Mouse (Mus musculus): ENCODE measurements around the gene Pate2.

The Pate2 gene

DNA sequence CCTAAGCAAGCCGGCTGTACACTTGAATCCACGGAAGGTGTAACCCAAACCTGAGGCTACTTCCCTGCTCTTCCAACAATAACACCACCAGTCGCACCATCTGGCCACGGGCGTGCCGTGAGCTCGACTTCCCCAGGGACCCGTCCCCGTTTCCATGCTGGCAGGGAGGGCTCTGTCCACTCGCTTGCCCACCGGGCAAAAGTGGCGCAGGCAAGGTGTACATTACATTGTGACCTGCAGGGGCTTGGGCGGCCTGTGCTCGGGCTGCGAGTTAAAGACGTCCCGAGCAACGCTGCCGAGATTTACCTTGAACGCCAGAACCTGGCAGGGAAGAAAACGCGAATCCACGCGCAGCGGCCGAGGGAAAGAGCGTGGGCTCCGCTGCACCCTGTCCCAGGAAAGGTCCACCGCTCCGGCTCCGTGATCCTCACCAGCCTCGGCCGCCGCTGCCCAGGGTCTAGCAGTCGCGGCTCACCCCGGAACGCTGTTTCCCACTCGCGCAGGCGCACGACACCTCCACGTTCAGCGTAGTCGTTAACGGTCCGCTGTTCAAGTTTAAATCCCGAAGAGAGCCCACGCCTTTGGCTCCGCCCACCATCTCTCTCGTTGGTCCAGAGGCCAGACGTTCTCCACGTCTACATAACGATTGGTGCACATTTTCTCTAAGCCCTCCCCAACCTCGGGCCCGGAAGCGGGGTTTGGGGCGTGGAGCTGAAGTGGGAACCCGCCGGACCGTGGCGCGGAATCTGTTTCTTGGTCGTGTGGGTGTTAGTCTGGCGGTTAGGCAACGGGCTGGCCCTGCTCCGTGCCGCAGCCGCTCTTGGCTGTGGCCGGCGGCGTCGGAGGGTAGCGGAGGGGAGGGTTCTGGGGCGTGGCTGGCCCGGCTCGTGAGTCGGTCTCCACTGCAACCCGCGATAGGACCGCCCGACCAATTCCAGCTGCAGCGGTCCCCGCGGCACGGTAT lies at the start of gene Pate2, which contains the start of gene Hyls1:
Gene Pate2, plus strand, starts transcription at position 714 of the 964 bp plus-strand sequence.
Gene Hyls1, minus strand, starts transcription at position 828 of the 964 bp plus-strand sequence.
- peak; percentile 94 for DNase-seq (ENCODE audit: low spot score)

DNA sequence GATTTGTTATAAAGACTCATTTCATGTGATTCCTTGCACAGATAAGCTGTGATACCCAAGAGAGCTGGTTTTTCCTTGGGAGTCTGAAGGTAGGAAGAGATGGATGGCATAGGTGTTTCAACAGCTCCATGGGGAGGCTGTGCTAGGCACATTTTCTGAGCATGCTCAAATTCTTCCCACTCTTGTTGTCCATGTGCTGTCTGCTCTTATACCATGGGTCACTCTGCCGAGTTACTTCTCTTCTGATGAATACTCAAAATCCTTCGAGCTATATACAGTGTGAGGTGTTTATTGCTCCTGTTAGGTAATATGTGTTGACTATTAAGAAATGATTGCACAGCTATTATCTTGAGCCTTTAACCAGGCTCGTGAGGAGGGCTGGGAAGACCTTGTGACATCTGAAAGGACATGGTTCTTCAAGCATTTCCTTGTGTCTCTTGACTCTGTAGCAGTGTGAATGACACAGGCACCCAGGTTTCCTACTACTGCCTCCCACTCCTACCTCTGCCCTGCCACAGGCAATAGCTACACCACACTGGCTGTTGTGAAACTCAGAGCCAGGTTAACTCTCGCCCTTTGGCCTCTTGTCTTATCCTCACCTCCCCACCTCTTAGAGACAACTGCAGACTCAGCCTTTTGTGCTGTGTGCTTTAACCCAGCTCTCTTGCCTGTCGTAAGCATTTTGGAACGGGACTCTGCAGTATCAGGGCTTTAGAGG lies 49.3 kb upstream of the Pate2 start:
- DNase-seq (ENCODE audit: low spot score) = peak; percentile 83

- DNase-seq (ENCODE audit: low spot score) = no peak
These were observed 47.8 kb upstream of the Pate2 start for GRCm38 (mm10) chr9:35522241-35522640.

- no peak for DNase-seq (ENCODE audit: low spot score)
These were observed 47.1 kb upstream of the Pate2 start for GRCm38 (mm10) chr9:35522821-35523515.

- DNase-seq (ENCODE audit: low spot score) = no peak
These were observed 46.5 kb upstream of the Pate2 start for GRCm38 (mm10) chr9:35523541-35523940.

DNA sequence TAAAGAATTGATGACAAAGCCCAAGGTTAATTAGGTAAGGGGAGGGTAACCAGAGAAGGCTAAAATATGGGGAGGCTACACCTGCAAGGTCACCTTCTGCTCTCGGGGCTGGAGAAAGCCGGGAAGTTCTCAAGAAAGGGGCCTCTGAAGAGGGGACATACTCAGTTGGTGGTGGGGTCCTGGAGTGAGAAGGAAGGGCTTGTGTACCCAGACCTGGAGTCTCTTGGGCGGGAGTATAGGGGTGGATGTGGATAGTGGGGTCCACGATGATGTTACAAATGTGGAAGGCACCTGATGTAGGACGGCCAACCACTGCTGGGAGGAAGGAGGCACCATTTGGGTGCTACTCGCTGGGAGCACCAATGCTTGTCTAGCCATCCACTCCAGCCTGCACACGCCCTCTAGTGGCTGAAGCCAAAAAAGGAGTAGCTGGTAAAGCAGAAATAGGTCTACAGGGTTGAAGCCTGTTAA lies 46.1 kb upstream of the Pate2 start:
- DNase-seq (ENCODE audit: low spot score) = peak; percentile 41

DNA sequence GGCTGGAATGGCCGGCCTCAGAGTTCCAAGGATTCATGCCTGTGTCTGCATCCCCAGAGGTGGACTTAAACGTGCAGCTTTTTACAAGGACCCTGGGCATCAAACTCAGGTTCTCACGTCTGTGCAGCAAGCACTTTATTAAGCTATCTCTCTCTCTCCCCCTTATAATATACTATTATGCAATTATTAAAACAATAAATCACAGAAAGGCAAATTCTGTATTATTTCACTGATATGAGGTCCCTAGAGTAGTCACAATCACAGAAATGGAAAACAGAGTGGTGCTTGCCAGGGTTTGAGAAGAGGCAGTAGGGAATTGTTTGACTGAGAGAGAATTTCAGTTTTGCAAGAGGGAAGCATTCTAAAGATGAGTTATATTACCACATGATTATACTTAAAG lies 40.9 kb upstream of the Pate2 start:
- no peak for DNase-seq (ENCODE audit: low spot score)

DNA sequence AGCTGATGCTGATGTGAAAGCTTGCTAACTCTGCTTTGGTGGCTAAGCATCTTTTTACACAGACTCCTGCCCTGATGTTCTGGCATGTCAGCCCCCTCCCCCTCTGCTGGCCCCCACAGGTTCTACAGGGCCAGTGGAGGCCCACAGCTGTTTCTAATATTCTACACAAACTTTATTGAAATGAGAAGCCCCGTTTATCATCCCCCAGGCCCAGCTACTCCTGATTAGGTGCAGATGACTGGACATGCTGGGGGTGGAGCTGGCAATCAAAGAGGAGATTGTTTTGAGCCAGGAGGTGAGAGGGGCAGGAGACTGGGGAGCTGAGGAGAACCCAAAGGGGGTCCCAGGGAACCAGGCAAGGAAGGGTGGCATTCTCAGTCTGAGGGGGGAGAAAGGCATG lies 40.3 kb upstream of the Pate2 start:
- peak; percentile 16 for DNase-seq (ENCODE audit: low spot score)

DNA sequence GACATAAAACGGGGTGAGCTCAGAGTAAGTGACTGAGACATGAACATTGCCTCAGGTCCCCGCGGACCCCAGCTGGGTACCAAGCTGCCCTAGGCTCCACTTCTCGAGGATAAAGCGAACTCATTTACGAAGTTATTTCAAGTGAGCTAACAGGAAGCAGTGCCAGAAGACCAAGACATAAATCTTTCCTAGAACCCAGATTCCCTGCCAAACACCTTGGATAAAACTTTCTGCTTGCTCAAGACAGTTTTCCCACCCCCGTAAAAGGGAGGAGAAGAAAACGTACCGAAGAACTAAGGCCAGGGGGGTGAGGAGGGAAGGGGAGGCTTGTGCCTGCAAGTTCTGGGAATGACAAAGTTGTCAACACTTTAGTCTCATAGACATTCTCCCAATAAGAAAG lies 36.8 kb upstream of the Pate2 start:
- DNase-seq (ENCODE audit: low spot score) = no peak

DNA sequence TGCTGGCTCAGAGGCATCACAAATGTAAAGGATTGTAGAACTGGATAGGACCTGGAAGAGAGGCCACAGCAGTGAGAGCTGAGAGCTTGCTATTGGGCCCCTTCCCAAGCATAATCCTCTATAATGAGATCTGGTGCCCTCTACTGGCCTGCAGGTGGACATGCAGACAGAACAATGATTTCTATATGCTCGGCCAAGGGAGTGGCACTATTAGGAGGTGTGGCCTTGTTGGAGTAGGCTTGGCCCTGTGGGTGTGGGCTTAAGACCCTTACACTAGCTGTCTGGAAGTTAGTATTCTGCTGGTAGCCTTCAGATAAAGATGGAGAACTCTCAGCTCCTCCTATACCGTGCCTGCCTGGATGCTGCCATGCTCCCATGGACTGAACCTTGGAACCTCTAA lies 35.0 kb upstream of the Pate2 start:
- peak; percentile 63 for DNase-seq (ENCODE audit: low spot score)

- no peak for DNase-seq (ENCODE audit: low spot score)
These were observed 34.2 kb upstream of the Pate2 start for GRCm38 (mm10) chr9:35535876-35536275.

DNA sequence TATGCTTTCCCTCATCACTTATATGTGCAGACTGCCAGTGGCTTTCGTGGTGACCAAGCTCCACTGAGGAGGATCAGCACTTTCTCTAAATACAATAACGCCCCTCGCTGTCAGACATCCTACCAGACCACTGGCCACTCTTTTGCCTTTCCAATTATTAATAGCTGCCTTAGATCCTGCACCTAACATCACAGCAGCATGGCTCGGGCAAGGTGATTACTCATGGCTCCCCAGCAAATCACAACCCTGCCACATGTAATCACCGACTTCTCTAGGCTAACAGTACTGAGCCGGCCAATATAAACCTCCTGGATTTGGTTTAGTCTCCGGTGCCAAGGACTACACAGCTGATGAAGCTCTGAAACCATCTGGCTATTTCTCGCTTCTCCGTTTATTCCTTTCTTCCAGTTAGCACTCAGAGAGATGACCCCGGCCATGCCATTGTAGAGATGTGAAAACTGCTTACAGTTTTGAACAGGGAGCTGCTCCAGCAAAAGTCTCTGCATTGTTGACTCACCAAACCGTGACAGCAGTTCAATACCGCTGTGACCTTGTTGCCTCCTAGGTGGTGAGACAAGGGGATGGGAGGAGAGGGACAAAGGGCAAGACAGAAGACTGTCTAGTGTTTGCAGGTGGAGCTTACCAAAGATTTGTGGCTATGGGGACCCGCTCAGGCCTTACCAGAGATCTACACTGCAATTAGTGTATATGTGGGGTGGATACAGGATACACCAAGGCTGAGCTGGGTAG lies 30.9 kb upstream of the Pate2 start:
- DNase-seq (ENCODE audit: low spot score) = peak; percentile 63

DNA sequence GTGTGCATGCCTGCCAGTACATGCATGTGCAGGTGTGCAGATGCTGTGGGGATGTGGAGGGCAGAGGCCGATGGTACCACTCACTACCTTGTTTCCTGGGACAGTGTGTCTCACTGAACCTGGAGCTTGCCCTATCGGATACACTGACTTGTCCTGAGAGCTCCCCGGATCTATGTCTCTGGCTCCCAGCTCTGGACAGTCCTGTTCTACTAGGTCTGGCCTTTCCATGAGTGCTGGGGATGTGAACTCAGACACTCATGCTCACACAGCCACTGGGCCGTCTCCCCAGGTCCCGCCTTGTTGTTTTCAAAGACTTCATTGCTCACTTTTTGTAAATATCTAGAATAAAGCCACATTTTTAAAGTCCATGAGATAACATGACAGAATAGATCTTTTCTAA lies 29.1 kb upstream of the Pate2 start:
- DNase-seq (ENCODE audit: low spot score) = no peak

- DNase-seq (ENCODE audit: low spot score) = peak; percentile 57
These were observed 28.6 kb upstream of the Pate2 start for GRCm38 (mm10) chr9:35541488-35541887.

- DNase-seq (ENCODE audit: low spot score) = no peak
These were observed 28.1 kb upstream of the Pate2 start for GRCm38 (mm10) chr9:35541941-35542340.

DNA sequence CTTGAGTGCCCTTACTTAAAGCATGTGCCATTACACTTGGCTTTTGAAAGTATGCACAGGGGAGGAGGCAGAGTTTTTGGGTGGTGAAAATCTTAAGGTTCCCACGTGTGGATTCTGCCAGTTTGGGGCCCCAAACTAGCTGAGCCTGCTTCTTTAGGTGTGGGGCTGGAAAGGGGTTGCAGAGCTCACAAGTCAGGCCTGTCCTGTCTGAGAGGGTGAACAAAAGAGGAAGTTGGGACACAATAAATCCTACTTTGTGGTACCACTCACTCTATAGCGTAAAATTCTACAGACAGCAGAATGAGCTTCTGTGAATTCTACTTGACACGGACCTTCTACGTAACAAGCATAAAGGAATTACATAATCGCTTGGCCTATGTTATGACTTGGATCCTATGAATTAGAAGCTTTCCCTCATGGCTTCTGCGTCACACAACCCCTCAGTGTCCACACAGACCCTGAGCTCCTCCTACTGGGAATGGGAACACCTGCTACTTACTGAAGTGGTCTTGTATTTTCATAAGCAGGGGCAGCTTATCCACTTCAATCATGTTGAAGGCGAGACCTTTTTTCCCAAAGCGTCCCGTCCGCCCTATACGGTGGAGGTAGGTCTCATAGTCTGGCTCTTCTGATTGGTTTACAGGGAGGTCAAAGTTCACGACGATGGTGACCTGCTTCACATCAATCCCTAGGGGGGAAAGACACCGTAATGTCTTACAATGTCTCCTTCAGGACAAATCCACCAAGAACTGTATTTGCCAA lies 26.8 kb upstream of the Pate2 start:
- DNase-seq (ENCODE audit: low spot score) = no peak

DNA sequence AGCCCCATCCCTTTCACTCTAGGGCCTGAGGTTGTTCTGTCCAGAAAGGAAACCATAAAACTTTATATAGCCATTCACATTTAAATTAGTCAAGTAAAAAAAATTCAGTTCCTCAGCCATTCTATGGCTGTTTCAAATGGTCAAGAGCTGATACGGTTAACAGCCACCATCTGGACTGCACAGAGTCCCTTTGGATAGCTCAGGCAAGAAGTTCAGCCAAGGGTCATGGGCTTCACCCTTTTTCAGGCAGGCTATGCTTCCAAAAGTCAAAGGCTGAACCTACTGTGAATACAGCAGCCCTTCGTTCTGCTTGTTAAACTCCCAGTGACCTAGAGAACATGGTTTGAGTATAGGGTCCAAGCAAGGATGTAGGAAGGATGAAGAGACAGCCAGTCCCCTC lies 25.4 kb upstream of the Pate2 start:
- DNase-seq (ENCODE audit: low spot score) = no peak

DNA sequence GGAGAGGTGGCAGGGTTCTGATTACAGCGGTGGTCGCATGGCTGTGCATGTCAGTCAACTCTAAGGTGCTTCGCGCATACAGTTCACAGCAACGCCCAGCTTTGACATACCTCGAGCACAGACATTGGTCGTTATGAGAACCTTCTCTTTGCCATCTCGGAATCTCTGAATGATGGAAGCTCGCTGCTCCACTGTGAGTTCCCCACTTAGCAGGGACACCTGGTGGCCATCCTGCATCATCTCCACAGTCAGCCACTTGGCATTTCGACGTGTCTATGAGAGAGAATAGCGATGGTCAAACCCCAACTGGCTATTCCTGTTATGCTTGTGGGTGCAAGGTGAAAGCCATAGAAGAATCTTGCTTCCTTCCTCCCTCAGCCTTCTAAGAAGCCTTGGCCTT lies 24.4 kb upstream of the Pate2 start:
- DNase-seq (ENCODE audit: low spot score) = no peak

DNA sequence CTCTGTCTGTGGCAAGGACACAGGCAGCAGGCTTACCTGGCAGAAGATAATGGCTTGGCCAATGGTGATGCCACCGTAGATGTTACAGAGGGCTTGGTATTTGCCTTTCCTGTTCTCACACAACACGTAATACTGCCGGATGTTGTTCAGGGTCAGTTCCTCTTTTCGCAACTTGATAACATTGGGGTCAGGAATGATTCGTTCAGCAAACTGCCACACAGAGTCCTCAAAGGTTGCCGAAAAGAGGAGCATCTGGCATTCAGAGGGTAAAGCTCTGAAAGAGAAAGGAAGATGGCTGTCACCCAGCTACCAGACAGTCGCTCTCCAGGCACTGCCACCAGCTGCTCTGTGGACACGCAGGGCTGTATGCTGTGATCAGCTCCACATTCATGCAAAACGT lies 23.3 kb upstream of the Pate2 start:
- DNase-seq (ENCODE audit: low spot score) = no peak

- DNase-seq (ENCODE audit: low spot score) = no peak
These were observed 21.6 kb upstream of the Pate2 start for GRCm38 (mm10) chr9:35548455-35548854.
